Mouse (Mus musculus): ENCODE data around the gene Hgd. TPM values are rescaled to one million over a fixed set of nuclear protein-coding genes. Genes with fewer than 3 reads are reported as not detected.

Hgd gene
- polyA plus RNA-seq, 1 experiment from 2014 or later, result 0.72 TPM

- no peaks in the 10 kb centered on the region for H3K36me3 ChIP-seq (ENCODE audit: control insufficient read depth, insufficient read depth, low read length)
- no peaks in the 10 kb centered on the region for H3K9me3 ChIP-seq (replicated peaks; ENCODE audit: control insufficient read depth, low read length)
- peak overlapping the region; percentile 68 for H3K4me2 ChIP-seq
- H3K9ac ChIP-seq (ENCODE audit: low read depth, low read length), result peak overlapping the region; percentile 44
- no peak overlapping the region for H3K27ac ChIP-seq (ENCODE audit: low read depth, low read length)
- peaks cover 12% of the 10 kb centered on the region for H3K4me1 ChIP-seq (ENCODE audit: control insufficient read depth, insufficient read depth, low read length)
- H3K27me3 ChIP-seq (ENCODE audit: control insufficient read depth, insufficient read depth, low read length), result no peaks in the 10 kb centered on the region
- WGBS (ENCODE audit: insufficient replicate concordance), result 5% methylated on average over 25 of the region's 25 CpGs
- ATAC-seq (replicated peaks; ENCODE audit: insufficient number of reproducible peaks, low FRiP score, low TSS enrichment), result no peak
- H3K4me3 ChIP-seq (ENCODE audit: low read depth, low read length), result peak overlapping the region; percentile 35
Observed at GRCm38 (mm10) chr16:37584218-37585035, 4.5 kb downstream of the Hgd start.

- H3K27me3 ChIP-seq (ENCODE audit: control insufficient read depth, insufficient read depth, low read length), result no peaks in the 10 kb centered on the region
- peaks cover 8% of the 10 kb centered on the region for H3K4me1 ChIP-seq (ENCODE audit: control insufficient read depth, insufficient read depth, low read length)
- no peak overlapping the region for H3K9ac ChIP-seq (ENCODE audit: low read depth, low read length)
- H3K36me3 ChIP-seq (ENCODE audit: control insufficient read depth, insufficient read depth, low read length), result no peaks in the 10 kb centered on the region
- WGBS (ENCODE audit: insufficient replicate concordance), result 67% methylated on average over 8 of the region's 8 CpGs
- H3K4me3 ChIP-seq (ENCODE audit: low read depth, low read length), result no peak overlapping the region
- ATAC-seq (replicated peaks; ENCODE audit: insufficient number of reproducible peaks, low FRiP score, low TSS enrichment), result no peak
- H3K27ac ChIP-seq (ENCODE audit: low read depth, low read length), result no peak overlapping the region
- peak overlapping the region; percentile 68; the same call in 1 of the 2 replicates for H3K4me2 ChIP-seq
- H3K9me3 ChIP-seq (replicated peaks; ENCODE audit: control insufficient read depth, low read length), result no peaks in the 10 kb centered on the region
Observed at GRCm38 (mm10) chr16:37585129-37585563, 5.2 kb downstream of the Hgd start.

DNA sequence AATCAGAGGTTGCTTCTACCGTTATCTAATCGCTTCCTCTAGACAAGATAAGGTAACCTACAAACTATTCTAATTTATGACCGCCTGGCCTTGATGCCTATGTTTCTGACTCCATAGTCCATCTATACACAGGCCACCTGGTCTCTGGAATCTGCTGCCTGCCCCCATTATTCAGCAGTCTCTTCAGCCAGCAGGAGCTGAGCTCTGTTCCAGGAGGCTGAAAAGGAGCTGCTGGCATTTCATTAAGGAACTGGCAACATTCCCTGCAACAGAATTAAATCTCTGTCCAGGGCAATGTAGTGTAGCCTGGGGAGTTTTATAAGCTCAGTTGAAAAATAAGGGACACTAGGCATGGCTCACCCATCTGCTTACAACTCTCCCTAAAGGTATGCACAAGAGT is 11.0 kb downstream of the Hgd start:
- 83% methylated on average over 3 of the region's 3 CpGs for WGBS (ENCODE audit: insufficient replicate concordance)
- H3K27me3 ChIP-seq (ENCODE audit: control insufficient read depth, insufficient read depth, low read length), result no peaks in the 10 kb centered on the region
- H3K36me3 ChIP-seq (ENCODE audit: control insufficient read depth, insufficient read depth, low read length), result no peaks in the 10 kb centered on the region
- ATAC-seq (replicated peaks; ENCODE audit: insufficient number of reproducible peaks, low FRiP score, low TSS enrichment), result no peak
- H3K9me3 ChIP-seq (replicated peaks; ENCODE audit: control insufficient read depth, low read length), result no peaks in the 10 kb centered on the region
- no peak overlapping the region for H3K9ac ChIP-seq (ENCODE audit: low read depth, low read length)
- no peak overlapping the region for H3K4me3 ChIP-seq (ENCODE audit: low read depth, low read length)
- H3K4me2 ChIP-seq, result no peak overlapping the region
- H3K27ac ChIP-seq (ENCODE audit: low read depth, low read length), result no peak overlapping the region
- 0 out of 2 replicates have a peak, but pooled peaks cover 2% of the 10 kb centered on the region for H3K4me1 ChIP-seq (ENCODE audit: control insufficient read depth, insufficient read depth, low read length)

DNA sequence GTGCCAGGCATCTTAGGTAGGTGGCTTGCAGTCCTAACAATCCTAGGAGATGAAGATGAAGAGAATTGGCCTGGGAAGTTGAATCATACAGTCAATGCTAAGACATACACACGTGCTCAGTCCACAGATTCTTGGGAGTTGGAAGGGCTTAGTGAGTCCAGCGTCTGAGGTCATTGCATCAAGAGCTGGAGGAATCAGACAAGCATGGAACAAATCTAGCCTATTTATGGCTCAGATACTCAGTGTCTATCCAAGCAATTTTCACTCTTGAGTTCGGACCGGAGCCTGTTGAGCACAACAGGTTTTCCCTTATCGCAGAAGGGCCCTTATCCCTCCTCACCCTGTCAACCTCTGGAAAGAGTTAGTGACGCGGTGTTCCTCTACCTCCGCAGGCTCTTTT is 11.6 kb downstream of the Hgd start:
- 50% methylated on average over 8 of the region's 8 CpGs for WGBS (ENCODE audit: insufficient replicate concordance)
- Histone ChIP-seq H3K4me3 (ENCODE audit: low read depth, low read length) (no peak overlapping the region), H3K36me3 (ENCODE audit: control insufficient read depth, insufficient read depth, low read length) (no peaks in the 10 kb centered on the region), H3K9me3 (replicated peaks; ENCODE audit: control insufficient read depth, low read length) (no peaks in the 10 kb centered on the region), H3K9ac (ENCODE audit: low read depth, low read length) (no peak overlapping the region), H3K27me3 (ENCODE audit: control insufficient read depth, insufficient read depth, low read length) (no peaks in the 10 kb centered on the region), H3K27ac (ENCODE audit: low read depth, low read length) (no peak overlapping the region), H3K4me1 (ENCODE audit: control insufficient read depth, insufficient read depth, low read length) (0 out of 2 replicates have a peak, but pooled peaks cover 2% of the 10 kb centered on the region), H3K4me2 (no peak overlapping the region)
- ATAC-seq (replicated peaks; ENCODE audit: insufficient number of reproducible peaks, low FRiP score, low TSS enrichment), result no peak

DNA sequence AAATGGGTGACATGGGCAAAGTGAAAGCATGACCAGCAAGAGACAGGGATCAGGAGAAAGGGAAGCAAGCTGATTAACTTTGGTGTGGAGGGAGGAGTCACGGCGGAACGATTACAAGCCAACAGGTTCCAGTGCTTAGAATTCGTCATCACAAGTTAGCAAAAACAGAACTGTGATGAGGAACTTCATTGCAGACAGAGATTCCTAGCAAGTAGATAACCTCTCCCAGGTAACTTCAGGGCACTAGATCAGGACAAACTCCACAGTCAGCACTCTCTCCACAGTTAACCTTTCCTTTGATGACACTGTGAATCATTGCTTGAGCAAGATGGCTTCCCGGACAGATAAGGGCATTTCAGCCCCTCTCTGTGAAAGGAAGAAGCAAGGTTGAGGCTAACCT is 17.5 kb downstream of the Hgd start:
- Histone ChIP-seq H3K9ac (ENCODE audit: low read depth, low read length) (no peak overlapping the region), H3K4me3 (ENCODE audit: low read depth, low read length) (no peak overlapping the region), H3K27me3 (ENCODE audit: control insufficient read depth, insufficient read depth, low read length) (no peaks in the 10 kb centered on the region), H3K36me3 (ENCODE audit: control insufficient read depth, insufficient read depth, low read length) (no peaks in the 10 kb centered on the region), H3K9me3 (replicated peaks; ENCODE audit: control insufficient read depth, low read length) (no peaks in the 10 kb centered on the region), H3K4me2 (no peak overlapping the region), H3K27ac (ENCODE audit: low read depth, low read length) (no peak overlapping the region), H3K4me1 (ENCODE audit: control insufficient read depth, insufficient read depth, low read length) (no peaks in the 10 kb centered on the region)
- ATAC-seq (replicated peaks; ENCODE audit: insufficient number of reproducible peaks, low FRiP score, low TSS enrichment), result no peak
- WGBS (ENCODE audit: insufficient replicate concordance), result 70% methylated on average over 5 of the region's 5 CpGs

DNA sequence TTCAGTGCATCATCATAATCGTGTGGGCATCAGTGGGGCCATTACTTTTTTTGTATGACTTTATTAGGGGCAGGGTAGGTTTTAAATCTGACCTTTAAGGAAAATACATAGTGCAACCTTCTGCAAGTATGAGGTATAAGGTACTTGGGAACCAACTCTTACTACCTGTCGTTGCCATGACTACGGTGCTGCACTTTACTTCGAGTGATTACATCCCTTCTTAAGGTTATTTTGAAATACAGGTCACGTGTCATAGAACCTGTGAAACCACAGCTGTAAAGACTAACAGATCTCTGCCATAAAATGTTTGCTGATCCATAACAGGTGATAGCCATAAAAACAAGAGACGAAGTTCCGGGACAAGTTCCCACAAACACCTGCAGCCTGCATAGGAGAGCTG is 18.5 kb downstream of the Hgd start:
- no peak overlapping the region for H3K4me3 ChIP-seq (ENCODE audit: low read depth, low read length)
- H3K4me2 ChIP-seq, result no peak overlapping the region
- H3K27me3 ChIP-seq (ENCODE audit: control insufficient read depth, insufficient read depth, low read length), result no peaks in the 10 kb centered on the region
- no peak overlapping the region for H3K9ac ChIP-seq (ENCODE audit: low read depth, low read length)
- no peak for ATAC-seq (replicated peaks; ENCODE audit: insufficient number of reproducible peaks, low FRiP score, low TSS enrichment)
- H3K27ac ChIP-seq (ENCODE audit: low read depth, low read length), result no peak overlapping the region
- 91% methylated on average over 7 of the region's 7 CpGs for WGBS (ENCODE audit: insufficient replicate concordance)
- H3K9me3 ChIP-seq (replicated peaks; ENCODE audit: control insufficient read depth, low read length), result no peaks in the 10 kb centered on the region
- no peaks in the 10 kb centered on the region for H3K4me1 ChIP-seq (ENCODE audit: control insufficient read depth, insufficient read depth, low read length)
- H3K36me3 ChIP-seq (ENCODE audit: control insufficient read depth, insufficient read depth, low read length), result no peaks in the 10 kb centered on the region

- no peaks in the 10 kb centered on the region for H3K36me3 ChIP-seq (ENCODE audit: control insufficient read depth, insufficient read depth, low read length)
- 70% methylated on average over 3 of the region's 3 CpGs for WGBS (ENCODE audit: insufficient replicate concordance)
Observed at GRCm38 (mm10) chr16:37599326-37599725, 19.4 kb downstream of the Hgd start.

GRCm38 (mm10) chr16:37603431-37603830 is 23.5 kb downstream of the Hgd start:
- Histone ChIP-seq H3K36me3 (ENCODE audit: control insufficient read depth, insufficient read depth, low read length) (no peaks in the 10 kb centered on the region), H3K27ac (ENCODE audit: low read depth, low read length) (no peak overlapping the region), H3K4me1 (ENCODE audit: control insufficient read depth, insufficient read depth, low read length) (no peaks in the 10 kb centered on the region), H3K4me2 (no peak overlapping the region), H3K27me3 (ENCODE audit: control insufficient read depth, insufficient read depth, low read length) (no peaks in the 10 kb centered on the region), H3K9ac (ENCODE audit: low read depth, low read length) (no peak overlapping the region), H3K4me3 (ENCODE audit: low read depth, low read length) (no peak overlapping the region), H3K9me3 (replicated peaks; ENCODE audit: control insufficient read depth, low read length) (no peaks in the 10 kb centered on the region)
- WGBS (ENCODE audit: insufficient replicate concordance), result 100% methylated on average over 1 of the region's 1 CpGs
- no peak for ATAC-seq (replicated peaks; ENCODE audit: insufficient number of reproducible peaks, low FRiP score, low TSS enrichment)

More at GRCm38 (mm10) chr16:37599326-37599725, 19.4 kb downstream of the Hgd start:
- Histone ChIP-seq H3K4me2 (no peak overlapping the region), H3K27ac (ENCODE audit: low read depth, low read length) (no peak overlapping the region), H3K9me3 (replicated peaks; ENCODE audit: control insufficient read depth, low read length) (no peaks in the 10 kb centered on the region), H3K27me3 (ENCODE audit: control insufficient read depth, insufficient read depth, low read length) (no peaks in the 10 kb centered on the region), H3K9ac (ENCODE audit: low read depth, low read length) (no peak overlapping the region), H3K4me1 (ENCODE audit: control insufficient read depth, insufficient read depth, low read length) (no peaks in the 10 kb centered on the region), H3K4me3 (ENCODE audit: low read depth, low read length) (no peak overlapping the region)
- ATAC-seq (replicated peaks; ENCODE audit: insufficient number of reproducible peaks, low FRiP score, low TSS enrichment), result no peak

- H3K36me3 ChIP-seq (ENCODE audit: control insufficient read depth, insufficient read depth, low read length), result no peaks in the 10 kb centered on the region
- H3K27me3 ChIP-seq (ENCODE audit: control insufficient read depth, insufficient read depth, low read length), result no peaks in the 10 kb centered on the region
- no peak overlapping the region for H3K27ac ChIP-seq (ENCODE audit: low read depth, low read length)
- H3K4me3 ChIP-seq (ENCODE audit: low read depth, low read length), result no peak overlapping the region
- no peak overlapping the region for H3K9ac ChIP-seq (ENCODE audit: low read depth, low read length)
- ATAC-seq (replicated peaks; ENCODE audit: insufficient number of reproducible peaks, low FRiP score, low TSS enrichment), result no peak
- no peaks in the 10 kb centered on the region for H3K9me3 ChIP-seq (replicated peaks; ENCODE audit: control insufficient read depth, low read length)
- no peaks in the 10 kb centered on the region for H3K4me1 ChIP-seq (ENCODE audit: control insufficient read depth, insufficient read depth, low read length)
- no peak overlapping the region for H3K4me2 ChIP-seq
- WGBS (ENCODE audit: insufficient replicate concordance), result 78% methylated on average over 6 of the region's 6 CpGs
Observed at GRCm38 (mm10) chr16:37604243-37604642, 24.3 kb downstream of the Hgd start.
